Mouse (Mus musculus) retina, embryonic 14.5 days (tissue): ENCODE data around the gene Arhgef40.
"Not testable (repeated sequence)": the region's sequence is repeated elsewhere in the genome, so short reads cannot be mapped to it uniquely, and the experiment has no call there.

Source experiments
- DNase-seq: peaks from one replicate; pipeline ENCODE4 v3.0.0-alpha.2; 2015; ENCODE audit warnings: low spot score

Gene Arhgef40

DNA sequence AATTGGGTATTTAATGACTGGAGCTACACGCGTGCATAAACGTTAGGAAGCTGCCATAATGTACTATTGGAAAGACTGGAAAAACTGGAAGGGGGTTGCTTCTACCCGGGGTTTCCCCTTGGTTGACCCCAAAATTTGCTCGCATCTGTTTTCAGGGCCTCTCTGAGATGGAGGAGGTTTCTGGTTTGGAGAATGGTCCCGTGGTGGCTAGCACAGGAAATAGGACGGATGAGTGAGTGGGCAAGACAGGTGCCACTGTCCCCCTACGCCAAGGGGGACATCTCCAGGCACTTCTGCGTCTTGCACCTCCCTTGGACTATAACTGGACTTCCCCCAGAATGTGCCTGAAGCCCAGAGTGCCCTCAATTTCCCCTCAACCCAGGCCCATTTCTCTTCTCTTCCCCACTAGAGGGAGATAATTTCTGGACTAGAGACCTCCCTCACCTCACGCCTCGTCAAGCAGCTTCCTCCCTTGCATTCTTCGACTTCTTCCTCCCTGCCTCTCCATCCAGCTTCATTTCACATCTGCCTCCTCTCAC is 34.6 kb downstream of the Arhgef40 start:
- no peak for DNase-seq

DNA sequence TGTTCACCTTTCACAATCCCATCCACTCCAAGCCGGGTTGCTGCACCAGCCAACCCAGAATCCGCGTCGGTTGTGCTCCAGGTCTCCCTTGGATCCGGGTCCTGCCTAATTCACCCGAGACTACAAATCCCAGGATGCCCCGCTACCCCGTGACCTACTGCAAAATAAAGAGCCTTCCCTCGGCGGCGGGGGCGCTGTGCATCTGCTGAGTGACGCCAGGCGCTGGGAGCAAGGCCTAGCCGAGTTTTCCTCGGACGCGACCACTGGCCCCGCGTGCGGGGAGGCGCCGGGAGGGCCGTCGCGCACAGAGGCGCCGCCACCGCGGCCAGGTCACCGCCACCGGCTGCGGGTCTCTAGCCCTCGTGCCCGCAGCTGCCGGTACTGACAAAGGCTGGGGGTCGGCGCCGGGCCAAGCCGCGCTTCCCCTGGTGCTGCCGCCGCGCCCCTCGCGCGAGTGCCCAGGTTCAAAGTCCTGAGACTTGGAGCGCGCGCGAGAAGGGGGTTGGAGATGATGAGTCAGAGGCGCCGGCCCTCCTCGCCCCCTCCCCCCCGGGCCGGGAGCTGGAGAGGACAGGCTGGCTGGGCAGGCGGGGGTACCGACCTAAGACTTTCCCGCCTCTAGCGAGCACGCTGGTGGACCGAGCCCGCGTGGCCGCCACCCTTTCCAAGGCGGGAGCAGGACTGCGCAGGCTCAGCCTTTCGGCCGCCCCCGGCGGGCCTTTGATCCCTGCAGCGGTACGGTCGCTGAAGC is 35.2 kb downstream of the Arhgef40 start:
- DNase-seq: peak; percentile 98

DNA sequence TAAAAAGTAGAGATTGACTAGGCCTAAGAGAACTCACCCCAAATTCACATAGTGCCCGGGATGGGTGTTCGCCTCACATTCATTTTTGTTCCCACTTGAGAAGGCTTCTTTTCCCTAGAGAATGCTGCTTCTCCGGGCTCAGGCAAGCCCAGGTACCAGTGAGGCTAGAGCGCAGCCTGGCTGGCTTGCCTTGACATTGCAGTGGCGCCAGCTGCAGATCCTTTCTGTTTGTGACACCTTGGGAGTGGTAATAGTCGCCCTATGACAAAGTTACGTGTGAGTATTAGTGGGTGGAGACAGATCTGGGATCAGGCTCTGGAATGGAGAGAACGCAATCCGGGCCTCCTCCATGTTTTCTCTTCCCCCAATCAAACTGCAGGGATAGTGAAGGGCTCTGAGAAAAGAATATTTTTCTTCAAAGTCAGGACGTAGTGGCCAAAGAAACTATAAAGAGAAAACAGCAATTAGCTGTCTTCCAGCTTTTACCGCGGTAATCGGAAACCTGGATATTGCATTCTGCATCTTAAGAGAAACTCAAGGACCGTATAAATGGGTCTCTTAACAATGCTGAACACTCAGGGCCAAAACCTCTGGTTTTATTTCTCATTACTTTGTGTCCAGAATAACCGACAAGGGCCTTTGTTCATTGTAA is 36.1 kb downstream of the Arhgef40 start, which contains the start of gene Zfp219:
Zfp219 (minus strand) TSS at position 248 of the 652 bp plus-strand sequence.
- peak; percentile 79 for DNase-seq

DNA sequence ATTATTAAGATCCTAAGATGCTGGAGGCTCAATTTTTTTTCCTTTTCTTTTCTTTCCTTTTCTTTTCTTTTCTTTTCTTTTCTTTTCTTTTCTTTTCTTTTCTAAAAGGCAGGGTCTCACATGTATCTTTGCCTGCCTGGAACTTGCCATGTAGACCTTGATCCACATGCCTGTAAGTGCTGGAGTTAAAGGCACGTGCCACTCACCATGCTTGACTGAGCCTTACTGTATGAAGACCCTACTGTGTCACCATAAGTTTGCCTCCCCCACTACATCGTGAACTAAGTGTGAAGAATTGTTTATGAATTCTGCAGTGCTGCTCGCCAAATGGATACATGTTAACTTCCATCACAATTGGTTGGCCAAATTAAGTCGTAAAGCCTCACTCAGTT is 36.6 kb downstream of the Arhgef40 start:
- DNase-seq: no peak

DNA sequence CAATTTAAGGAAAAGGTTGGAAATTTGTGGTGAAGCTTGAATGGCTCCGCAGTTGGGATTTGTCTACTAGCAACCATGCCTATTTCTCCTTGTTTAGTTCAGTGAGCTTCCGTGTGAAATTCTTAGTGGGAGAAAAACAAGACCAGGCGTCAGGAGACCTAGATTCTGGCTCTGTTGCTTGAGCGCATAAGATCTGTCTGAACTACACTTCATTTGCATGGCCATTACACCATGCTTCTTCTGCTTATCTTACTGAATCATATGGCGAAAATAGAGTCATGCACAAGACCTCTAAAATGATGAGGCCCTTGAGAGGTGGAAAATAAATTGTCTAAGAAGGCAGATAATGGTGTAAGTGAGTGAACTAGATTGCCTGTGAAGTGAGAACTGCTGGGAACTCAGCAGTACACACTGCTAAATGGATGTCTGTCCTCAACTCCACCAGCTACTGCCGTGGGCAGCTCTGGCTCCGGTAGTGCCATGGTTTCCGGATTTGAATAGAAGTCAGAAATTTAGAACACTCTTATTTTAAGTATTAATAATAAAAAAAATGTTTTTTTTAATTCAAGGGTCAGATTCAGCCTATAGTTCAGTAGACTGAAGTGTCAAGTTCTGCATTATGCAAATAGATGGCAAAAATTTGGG is 37.2 kb downstream of the Arhgef40 start:
- no peak for DNase-seq

DNA sequence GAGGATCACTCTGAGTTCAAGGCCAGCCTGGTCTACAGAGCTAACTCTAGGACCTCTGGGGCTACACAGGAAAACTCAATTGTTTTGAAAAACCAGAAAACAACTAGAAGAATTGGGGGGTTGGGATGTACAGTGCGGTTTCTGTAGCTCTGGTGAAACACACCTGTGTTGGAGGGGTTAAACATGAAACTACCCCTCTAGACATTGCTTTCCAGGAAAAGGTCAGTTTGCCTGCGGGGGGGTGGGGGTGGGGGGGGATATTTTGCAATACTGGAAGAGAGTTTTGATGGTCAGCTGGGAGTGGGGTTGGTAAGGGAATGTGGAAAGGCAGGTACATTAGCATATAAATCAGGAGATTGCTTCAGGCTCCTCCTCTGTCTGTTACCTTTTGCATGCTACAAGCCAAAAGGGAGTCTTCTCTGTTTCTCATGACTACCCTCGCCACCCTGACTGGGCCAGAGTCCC is 37.8 kb downstream of the Arhgef40 start:
- DNase-seq: no peak

DNA sequence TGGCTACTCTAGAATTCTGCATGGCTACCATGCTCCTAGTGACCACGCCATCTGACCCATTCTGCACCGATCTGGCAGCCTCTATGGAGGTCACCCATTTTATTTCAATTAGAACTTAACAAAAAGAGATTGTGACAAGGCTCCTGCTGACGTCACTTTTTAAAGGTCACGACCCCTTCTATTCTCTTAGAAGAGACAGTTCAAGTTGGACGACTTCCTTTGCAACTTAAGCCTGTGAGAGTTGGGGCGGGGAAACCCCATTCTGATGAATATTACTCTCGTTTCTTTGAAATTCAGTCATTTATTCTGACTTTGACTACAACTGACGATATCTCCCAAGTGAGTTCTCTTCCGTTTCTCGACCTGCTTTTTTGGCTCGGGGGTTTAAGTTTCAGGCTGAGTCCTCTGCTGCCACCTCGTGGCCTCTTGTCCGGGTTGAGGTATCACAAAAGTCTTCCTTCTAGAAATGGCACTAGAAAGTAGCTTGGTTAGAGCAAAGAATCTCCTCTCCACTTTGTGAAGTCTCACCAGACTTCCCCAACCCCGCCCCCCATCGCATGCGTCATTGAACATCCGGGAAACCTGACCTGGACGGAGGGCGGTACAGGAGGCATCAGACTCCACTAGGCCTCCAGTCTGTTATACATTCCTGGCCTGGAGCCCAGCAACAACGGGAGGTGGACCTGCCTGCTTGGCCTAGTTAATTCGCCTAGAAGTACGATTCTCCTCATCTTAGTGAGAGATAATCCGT is 38.4 kb downstream of the Arhgef40 start:
- DNase-seq: peak; percentile 91

DNA sequence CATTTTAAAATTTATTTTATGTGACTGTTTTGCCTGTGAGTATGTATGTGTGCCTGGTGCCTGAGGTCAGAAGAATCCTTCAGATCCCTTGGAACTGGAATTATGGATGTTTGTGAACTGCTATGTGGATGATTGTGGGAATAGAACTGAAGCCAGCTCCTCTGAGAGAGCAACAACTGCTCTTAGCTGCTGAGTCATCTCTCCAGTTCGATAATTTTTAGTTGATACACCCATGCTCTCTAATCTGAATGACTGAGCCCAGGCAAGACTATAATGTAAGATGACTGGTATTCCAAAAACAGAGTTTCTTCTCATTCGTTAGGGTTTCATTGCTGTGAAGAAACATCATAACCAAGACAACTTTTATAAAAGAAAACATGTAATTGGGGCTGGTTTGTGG is 39.6 kb downstream of the Arhgef40 start:
- no peak for DNase-seq

DNA sequence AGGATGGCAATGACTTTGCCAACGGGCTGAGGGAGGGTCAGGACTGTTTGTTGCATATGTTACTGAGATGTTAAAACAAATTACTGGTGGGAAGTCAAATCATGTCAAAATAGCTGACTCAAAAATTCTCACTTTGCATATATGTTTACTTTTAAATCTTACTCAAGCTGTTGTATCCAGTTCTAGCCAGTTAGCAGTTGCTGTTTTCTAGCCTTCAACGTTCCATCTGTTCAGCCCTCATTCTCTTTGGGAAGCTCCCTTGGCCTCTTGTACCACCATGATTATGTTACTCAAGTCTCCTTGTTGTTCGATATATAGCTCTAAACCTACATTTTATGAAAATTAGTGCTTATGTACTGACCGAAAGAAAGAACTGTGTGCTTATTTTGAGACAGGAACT is 41.8 kb downstream of the Arhgef40 start:
- no peak for DNase-seq

DNA sequence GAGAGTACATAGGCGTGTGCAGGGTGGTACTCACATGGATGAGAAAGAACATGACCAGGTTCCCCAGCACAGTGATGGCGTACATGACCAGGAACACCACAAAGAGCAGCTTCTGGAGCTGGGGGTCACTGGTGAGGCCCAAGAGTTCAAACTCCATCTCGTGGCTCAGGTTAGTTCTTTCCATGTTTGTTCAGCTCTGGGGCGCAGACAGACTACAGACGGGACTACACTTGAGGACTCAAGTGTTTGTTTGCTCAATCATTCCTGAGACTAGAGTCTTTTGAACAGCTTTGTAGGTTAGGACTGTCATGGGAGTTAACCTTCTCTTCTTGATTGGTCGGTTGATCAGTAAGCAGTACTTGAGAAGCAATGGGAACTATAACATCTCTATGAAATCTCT is 51.4 kb downstream of the Arhgef40 start:
- DNase-seq: no peak

DNA sequence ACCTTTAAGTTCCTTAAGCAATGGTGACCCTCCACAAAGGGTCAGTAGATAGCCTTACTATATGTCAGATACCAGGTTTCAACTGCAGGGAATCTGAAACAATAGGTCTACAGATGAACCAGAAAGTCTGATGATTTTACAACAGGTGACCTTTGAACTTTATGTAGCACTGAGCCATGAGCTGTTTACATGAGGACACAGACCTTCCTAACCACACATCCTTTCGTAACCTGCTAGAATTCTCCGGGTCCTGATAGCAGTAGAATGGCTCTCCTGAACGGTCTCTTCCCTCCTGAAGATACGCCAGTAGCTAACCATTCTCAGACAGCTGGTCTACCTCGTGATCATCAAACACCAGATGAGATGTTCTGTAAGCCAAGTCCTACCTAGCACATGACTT is 54.8 kb downstream of the Arhgef40 start:
- DNase-seq: no peak

DNA sequence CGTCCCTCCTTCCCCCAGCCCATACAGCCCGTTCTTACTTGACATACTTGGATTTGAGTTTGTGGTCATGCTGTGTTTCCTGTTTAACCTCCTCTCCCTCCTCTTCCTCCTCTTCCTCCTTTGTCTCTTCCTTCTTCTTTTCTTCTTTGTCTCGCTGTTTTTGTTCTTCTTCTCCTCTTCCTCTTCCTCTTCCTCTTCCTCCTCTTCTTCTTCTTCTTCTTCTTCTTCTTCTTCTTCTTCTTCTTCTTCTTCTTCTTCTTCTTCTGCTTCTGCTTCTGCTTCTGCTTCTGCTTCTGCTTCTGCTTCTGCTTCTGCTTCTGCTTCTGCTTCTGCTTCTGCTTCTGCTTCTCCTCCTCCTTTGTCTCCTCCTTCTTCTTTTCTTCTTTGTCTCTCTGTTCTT is 57.8 kb downstream of the Arhgef40 start, which contains the start of gene Olfr221:
Olfr221 (minus strand) TSS at position 101 of the 400 bp plus-strand sequence.
- not testable (repeated sequence) for DNase-seq

DNA sequence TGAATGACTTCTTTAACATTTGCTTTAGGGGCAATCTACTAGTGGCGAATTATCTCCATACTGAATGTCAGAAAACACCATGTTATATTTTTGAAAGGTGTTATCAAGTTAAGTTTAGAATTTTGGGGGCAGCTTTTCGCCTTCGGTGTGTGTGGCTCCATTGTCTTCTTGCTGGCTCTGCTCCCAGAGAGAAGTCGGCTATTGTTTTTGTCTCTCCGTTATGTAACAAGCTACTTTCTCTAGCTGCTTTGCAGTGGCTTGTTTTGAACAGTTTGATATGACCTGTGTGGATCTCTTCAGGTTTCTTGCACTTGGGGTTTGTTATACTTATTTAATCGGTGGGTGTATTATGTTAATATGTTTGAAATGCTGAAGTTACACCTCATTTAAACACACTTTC is 58.9 kb downstream of the Arhgef40 start:
- DNase-seq: no peak

DNA sequence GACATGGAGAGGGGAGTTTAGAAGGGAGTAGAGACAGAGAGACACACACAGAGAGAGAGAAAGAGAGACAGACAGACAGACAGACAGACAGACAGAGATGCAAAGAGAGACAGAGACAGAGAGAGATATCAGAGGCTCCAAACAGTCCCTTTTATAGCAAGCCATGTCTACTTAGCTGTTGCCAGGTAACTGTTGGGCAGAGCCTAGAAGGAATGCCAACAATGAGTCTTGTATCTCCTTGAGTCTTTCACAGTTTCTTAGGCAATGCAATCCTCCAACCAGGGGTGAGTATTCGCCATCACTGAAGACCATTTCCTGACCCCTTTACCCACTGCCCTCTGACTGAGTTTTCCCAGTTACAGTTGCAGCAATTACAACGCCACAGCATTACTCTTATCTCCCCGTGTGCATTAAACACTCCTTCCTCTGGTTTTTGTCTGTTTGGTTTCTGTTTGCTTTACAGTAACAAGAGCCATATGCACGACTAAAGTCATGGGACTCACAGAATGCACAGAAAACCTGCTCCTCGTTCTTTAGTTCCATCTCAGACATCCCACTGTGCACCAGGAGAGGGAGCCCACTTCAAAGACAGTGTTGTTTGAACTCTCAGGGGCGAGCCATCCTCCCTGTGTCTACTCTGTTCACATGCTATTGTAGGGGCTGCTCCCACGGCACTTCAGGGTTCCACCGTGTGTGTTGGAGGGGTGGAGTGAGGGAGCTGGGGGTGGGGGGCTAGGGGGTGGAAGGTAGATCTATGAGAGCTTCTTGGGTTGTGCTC is 60.6 kb downstream of the Arhgef40 start:
- peak; percentile 74 for DNase-seq

DNA sequence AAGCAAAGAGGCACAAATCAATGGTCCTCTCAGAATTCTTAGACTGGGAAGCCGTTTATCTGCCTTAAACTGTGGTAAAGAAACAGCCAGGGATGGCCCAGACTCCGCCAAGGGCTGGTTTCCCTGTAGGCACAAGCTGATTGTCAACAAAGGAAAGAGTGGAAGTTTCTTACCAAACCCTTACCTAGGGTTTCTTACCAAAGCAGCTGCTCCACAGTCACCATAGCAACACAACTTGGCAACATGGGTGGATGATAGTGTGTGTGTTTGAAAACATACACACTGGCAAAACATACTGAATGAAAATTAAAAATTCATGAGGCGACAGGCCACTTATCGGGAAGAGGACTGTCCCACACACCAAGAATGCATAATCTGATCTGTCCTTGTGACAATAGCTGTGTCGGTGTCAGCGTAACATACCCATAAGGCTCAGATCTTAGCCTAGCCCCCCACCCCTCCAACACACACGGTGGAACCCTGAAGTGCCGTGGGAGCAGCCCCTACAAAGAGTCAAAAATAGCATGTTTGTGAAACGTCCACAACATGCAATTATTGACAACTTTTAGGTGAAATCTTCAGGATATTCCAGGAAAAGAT is 61.5 kb downstream of the Arhgef40 start:
- no peak for DNase-seq

DNA sequence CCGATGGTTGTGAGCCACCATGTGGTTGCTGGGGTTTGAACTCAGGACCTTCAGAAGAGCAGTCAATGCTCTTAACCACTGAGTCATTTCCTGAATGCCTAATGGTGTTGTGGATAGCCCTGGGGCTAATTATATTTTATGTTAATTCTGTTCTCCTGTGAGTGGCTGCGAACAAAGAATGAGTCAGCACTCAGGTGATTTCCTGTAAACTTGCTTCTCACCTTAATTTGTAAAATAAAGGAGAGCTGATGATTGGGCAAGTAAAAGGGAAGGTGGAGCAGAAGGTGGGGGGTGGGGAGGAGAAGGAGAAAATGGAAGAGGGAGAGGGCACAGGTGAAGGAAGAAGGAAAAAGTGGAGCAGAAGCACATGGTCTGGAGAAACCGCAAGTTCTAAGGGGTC is 68.2 kb downstream of the Arhgef40 start:
- not testable (repeated sequence) for DNase-seq
